Mouse (Mus musculus) liver, adult 2 months (tissue): Measurements from ENCODE around the gene Jakmip3.

Experiments
- CTCF ChIP-seq: fragments of 200-500 bp; IDR thresholded peaks from 2 replicates; pipeline ENCODE4 v1.5.1; 2011; ENCODE audit warnings: low read depth, low read length, control low read depth
- POLR2A ChIP-seq: fragments of 200-500 bp; IDR thresholded peaks from 2 replicates; pipeline ENCODE4 v1.6.1; 2011; ENCODE audit warnings: low read length, control low read depth; ENCODE audit not compliant: insufficient read depth; ENCODE audit errors: extremely low read depth

DNA sequence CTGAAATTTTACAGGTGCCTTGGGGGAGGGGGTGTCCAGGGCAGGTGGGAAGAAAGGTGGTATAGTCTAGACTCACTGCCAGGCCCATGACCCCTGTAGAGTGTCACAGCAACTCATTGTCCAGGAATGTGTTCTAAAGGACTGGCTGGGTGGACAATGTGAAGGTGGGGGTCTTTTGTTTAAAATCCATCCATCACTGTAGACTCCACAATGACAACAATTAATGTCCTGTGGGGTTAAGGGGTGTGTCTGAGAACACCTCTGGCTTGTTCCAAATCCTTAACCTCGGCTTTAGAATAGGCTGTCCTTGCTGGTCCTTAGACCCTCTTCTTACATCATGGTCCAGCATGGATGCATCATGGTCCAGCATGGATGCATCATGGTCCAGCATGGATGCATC is 143.8 kb downstream of the Jakmip3 start:
- TF ChIP-seq POLR2A (no peak), CTCF (no peak)
